Mouse (Mus musculus) c-Kit-positive CD71-positive TER-119-positive erythroid progenitor cells, embryonic 14.5 days (primary cell): ENCODE data around the gene Cryga.
"Not testable (repeated sequence)": the region's sequence is repeated elsewhere in the genome, so short reads cannot be mapped to it uniquely, and the experiment has no call there.

Source experiments
- DNase-seq: peaks from one replicate; pipeline ENCODE4 v3.0.0-alpha.2; 2013; ENCODE audit warnings: low spot score

The Cryga gene

DNA sequence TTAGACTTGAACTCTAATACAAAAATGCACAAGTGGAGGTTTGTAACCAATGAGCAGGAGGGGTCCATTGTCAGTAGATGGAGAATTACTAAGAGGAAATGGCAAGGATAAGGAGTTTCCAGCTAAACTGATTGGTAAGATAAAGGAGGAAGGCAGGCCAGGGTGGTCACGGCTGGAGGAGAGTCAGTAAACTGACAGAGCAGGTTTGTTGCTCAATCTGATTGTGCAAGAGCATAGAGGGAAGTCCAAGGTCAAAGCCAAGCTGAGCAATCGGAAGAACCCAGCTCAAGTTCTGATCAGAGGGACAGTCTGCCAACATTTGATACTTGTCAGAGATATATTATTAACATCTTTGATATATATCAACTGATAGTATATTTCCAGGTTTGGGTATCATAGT lies 12.8 kb downstream of the Cryga start:
- no peak for DNase-seq

DNA sequence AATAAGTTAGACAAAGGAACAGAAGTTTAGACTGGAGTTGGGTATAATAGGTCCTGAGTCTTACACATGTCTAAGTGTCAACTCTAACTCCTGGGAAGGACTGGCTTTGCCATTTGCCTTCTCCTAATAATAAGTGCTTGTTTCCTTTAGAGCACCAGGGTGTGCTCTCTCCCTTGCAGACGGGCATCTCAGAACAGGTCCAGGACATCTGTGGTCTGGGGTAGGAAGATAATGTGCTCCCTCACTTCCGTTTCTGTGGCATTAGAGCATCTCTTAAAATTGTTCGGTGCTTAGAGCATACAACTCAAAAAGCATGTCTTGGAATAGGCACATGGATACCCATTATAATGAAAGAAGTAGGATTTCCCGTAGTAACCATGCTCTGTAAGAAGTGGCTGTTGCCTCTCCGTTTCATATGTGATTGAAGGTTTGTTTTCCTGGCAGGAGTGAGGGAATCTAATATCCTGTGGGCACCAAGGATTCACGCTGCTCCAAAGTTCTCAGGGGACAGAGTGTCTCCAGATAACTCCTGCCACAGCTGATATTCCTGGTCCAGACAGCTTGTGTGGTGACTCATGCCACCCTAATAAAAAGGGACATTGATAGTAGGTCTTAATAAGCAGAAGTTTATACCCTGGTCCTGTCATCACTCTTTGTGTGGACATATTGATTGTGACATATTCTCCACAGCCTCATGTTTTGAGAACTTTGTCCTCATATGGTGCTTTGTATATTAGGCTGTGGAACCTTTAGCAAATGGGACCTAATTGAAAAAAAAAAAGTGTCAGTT lies 14.4 kb downstream of the Cryga start:
- no peak for DNase-seq

DNA sequence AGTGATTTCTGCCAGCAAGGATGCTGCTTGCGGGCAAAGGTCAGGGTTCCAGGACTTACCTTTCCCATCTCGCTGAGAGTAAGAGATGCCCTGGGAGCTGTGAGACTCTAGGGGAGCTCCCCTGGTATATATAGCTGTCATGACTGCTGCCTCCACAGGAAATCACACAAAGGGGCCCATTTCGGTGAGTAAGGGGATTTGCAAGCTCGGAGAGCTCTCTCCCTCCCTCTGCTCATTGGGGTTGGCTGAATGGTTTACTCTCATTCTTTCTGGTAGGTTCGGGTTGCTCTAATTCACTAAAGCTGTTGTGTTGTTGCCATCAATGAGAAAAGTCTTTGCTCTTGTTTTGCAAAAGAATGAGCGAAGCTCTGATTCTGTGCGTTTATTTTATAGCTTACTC lies 21.0 kb downstream of the Cryga start, which contains the start of gene Crygb:
Gene Crygb, minus strand, starts transcription at position 101 of the 400 bp plus-strand sequence.
- DNase-seq = no peak

DNA sequence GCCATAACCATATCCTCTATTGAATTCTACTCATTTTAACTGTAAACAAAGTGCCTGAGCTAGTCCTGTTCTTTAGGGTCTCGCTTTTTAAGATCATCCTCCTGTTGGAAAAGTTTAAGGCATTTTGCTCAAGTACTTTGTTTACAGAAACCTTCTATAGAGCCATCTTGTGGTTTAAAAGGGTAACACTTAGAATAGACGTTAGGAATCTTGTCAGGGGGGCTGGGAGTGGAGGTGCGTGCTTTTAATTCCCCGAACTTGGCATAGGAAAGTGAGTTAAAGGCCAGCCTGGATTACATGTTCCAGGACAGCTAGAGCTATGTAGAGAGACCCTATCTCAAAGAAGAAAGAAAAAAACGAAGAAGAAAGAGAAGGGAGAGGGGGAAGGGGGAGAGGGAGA lies 27.6 kb downstream of the Cryga start:
- DNase-seq = no peak

DNA sequence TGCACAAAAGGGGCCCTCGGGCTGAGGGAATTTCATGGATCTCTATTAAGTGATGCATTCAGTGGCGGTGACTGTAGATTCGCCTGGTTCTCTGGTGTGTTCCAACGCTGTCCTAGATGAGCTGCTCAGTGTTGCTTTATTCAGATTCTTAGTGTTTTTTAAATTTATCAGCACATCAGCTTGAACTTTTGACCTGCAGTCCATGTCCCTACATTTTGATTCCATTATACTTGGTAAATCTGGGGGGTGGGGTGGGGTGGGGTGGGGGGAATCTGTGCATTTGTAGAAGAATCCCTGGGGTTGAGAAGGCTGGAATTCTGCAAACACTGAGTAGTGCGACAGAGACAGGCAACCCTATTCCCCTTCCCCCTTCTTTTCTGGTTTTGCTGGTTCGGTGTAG lies 29.6 kb downstream of the Cryga start, which contains the start of gene Crygc:
Gene Crygc, minus strand, starts transcription at position 101 of the 400 bp plus-strand sequence.
- no peak for DNase-seq

DNA sequence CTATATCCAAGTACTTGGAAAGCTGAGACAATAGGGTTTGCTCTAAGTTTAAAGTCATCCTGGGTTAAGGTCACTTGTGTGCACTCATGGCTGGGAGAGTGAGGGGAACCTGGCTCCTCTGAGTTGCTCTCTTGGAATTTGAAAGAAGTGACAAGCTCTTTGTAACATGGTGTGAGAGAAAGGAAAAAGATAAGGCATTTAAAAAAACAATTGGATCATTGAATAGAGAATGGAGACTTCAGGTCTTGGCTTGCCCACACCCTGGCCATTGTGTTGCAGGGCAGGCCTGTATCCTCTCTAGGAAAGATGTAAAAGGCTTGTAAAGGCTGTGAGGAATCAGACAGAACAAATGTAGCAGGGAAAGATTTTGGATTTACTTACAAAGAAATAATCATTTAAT lies 35.3 kb downstream of the Cryga start:
- DNase-seq = no peak

DNA sequence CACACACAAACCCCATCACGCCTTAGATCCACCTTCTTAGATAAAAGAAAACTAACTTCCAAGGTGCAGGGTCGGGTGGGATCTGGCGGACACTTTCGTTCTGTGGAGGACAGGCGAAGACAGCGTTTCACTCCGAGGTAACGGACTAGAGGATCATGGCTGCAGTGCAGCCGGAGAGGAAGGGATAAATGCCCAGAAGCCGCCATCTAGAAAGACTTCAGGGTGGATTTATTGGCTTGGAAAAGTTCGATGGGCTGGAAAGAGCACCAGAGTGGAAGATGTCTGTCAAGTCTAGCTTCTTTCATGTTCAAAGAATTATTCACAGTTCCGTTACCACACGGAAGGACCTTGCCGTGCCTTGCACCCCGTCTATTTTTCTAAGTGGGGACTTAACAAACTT lies 39.0 kb downstream of the Cryga start:
- DNase-seq = no peak

DNA sequence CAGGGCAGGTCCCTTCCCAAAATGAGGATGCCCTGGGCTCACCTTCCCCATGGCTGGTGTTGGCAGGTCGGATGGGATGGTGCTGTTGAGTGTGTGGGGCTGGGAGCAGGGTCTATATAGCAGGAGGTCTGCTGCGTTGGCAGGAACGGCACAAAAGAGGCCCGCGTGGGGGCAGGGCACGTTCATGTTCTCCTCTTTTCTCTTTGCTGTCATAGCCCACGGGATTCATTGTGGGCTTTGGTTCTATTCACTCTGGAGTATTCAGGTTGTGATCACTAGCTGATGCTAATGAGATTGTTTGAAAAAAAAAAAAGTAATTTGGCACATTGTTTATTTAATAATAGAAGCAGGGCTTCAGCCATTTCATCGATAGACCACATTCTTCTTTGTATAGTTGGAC lies 39.8 kb downstream of the Cryga start, which contains the start of gene Crygd:
Gene Crygd, minus strand, starts transcription at position 101 of the 400 bp plus-strand sequence.
- no peak for DNase-seq

DNA sequence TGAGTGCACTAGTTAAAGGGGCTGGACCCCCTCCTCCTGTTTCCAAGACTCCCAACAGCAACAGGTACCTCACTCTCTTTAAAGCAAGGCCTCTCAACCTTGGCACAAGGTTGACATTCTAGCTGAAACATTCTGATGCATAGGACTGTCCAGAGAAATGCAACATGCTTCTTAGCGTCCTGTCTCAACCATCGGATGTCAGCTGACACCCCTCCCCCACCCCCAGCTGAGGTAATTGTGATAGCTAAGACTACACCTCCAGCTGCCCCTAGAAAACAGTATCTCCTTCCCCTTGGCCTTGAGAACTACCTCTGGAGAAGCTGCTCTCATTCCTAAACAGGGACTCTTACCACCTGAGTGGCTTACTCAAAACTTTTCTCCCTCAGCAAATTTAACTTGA lies 51.0 kb downstream of the Cryga start:
- no peak for DNase-seq

DNA sequence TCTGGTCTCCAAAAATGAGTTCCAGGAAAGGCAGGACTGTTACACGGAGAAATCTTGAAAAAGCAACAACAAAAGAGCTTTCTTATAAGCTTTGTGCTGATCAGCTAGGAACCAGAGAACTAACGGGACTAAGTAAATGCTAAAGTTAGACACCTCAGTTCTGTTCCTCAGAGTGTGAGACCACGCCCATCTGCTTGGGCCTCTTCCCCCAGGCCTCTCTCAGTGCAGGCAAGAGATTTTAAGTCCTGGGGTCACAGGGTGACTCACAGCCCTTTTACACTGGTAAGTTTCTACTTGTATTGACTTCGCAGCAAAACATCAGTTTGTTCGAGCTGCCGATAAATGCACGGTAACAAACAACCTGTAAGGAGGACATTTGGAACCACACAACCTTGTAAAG lies 51.5 kb downstream of the Cryga start:
- no peak for DNase-seq

DNA sequence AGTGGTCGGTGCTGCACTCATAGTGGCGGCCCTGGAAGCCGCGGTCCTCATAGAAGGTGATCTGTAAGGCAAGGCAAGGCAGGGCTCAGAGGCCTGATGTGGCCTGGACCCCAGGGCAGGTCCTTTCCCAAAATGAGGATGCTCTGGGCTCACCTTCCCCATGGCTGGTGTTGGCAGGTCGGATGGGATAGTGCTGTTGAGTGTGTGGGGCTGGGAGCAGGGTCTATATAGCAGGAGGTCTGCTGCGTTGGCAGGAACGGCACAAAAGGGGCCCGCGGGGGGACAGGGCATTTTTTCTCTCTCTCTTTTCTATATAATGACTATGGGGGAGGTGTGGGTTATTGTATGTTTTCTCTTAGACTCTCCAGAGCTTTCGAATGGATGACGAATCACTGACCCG lies 52.2 kb downstream of the Cryga start, which contains the start of gene Cryge:
Gene Cryge, minus strand, starts transcription at position 198 of the 400 bp plus-strand sequence.
- not testable (repeated sequence) for DNase-seq
